Mouse (Mus musculus): ENCODE measurements around the gene Osbpl8.

The Osbpl8 gene

DNA sequence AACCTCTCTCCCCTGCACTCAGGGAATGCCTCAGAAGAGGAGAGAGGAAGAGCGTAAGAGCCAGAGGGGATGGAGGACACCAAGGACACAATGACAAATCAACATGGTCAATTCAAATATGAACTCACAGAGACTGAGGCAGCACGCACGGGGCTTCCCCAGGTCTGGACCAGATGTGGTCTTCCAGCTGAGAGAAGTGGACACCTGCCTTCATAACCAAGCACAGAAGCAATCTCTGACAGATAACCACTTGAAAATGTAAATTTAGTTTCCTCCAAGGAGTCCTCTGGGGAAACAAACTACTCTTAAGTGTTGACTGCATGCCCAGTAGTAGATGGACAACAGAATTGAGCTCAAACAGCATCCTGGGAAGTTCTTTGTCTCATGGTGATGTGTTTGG lies 9.5 kb upstream of the Osbpl8 start:
- no peak for DNase-seq

DNA sequence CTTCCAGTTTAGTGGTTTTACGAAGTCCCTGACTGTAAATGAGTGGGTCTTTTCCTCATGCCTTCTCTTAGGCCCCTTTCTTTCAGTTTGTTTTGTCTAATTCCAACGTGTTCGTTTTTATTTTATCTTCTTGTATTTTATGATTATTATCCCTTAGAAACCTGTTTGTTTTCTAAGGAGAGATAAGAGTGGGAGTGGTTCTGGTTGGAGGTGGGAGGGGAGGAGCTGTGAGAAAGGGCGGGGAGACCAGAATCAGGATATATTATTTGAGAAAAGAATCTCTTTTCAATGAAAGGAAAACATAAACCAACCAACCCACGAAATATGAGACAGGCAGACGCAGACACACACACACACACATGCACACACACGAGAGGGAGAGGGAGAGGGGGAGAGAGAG lies 9.0 kb upstream of the Osbpl8 start:
- no peak for DNase-seq

GRCm38 (mm10) chr10:111156394-111157190 lies 8.0 kb upstream of the Osbpl8 start:
- DNase-seq: peak; percentile 62

DNA sequence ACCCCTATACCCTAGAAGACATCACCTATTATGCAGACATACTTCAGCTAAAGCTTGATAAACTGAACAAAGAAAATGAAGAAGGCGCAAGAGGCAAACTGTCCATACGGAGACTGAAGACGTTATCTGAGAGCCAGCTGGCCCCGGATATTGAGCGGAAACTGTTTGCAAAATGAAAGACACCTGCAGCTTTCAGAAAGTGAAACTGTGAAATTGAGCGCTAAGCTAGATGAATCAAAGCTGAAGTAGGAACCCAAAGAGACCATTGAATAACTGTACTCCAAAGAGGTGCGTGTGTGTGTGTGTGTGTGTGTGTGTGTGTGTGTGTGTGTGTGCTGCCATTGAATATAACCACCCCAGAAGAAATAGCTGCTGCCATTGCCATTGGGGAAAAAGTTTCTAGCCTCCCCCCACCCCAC lies 7.3 kb upstream of the Osbpl8 start:
- DNase-seq: peak; percentile 64

DNA sequence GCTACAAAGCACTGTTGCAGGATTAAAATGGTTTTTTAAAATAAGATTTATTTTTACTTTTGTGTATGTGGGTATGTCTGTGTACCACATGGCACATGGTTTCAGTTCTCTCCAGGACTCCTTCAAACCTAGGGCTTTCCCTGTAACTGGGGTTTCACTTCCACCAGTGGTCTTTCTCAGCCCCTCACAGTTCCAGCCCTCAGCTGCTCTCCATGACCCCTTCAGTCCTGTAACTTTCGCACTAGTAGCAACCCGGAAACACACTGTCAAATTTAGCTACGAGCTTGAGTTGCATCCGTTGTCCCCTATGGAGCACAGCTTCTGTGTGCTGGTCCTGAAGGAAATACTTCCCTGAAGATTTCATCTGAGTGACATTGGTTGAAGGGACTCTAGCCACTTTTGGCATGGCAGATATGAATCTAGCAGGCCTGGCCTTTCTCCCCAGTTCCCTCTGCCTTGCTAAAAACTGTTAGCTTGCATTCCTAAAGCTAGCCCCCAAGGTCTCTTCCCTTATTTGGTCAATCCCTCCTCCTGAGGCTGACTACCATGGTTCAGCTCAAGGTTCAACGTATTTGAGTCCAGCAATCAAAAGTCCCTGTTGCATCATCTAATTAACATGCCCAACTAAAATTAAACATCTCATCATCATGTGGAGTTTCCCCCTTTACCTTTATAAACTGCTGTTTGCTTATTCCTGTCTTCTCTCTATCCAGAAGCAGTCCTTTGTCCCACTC lies 4.6 kb upstream of the Osbpl8 start:
- DNase-seq: no peak

DNA sequence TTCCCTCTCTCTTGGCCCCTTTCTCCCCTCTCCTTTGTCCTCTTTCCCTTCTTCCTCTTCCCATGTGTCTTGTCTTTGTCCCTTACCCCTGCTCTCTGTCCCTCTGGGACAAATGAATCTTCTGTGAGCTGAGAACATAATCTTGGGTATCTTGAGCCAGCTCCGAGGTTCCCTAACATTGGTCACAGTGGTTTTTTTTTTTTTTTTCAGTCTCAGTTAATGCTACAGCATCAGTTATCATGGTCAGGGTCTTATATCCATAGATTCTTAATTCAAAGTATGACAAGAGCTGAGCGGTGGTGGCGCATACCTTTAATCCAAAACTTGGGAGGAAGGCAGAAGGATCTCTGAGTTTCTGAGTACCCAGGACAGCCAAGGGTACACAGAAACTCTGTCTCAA lies 4.0 kb upstream of the Osbpl8 start:
- no peak for DNase-seq

DNA sequence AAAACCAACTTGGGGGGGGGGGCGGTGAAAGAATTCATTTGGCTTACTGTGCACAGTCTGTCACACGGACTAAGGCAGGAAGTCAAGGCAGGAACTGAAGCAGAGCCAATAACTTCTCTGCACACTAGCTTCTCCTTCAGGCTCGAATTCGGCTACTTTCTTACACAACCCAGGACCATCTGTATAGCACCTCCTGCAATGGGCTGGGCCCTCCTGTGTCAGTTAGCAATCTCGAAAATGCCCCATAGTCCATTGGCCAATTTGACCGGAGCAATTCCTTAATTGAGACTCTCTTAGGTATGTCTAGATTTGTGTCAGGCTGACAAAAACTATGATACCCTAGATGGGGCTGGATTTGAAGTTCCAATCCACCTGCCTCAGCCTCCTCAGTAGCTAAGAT lies 3.2 kb upstream of the Osbpl8 start:
- no peak for DNase-seq

DNA sequence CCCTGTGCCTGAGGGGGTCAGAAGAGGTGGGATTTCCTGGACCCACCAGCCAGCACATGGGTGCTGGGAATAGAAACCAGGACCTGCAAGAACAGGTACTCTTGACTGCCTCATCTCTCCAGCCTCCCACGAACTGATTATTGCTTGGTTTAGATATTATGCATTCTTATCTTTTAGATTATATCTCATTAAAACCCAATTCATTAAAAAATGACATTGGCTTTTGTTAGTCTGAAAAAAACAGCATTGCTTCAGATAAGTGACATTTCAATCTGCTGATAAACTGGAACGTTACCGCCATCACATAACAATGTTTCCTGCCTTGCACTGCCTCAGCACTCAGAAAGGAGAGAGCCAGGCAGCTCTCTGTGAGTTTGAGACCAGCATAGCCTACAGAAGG lies 1.5 kb upstream of the Osbpl8 start:
- no peak for DNase-seq

- no peak for DNase-seq
Measured at GRCm38 (mm10) chr10:111163601-111164240, 831 bp upstream of the Osbpl8 start.

- DNase-seq: peak; percentile 95
Measured at GRCm38 (mm10) chr10:111165219-111165981, 848 bp downstream of the Osbpl8 start.

DNA sequence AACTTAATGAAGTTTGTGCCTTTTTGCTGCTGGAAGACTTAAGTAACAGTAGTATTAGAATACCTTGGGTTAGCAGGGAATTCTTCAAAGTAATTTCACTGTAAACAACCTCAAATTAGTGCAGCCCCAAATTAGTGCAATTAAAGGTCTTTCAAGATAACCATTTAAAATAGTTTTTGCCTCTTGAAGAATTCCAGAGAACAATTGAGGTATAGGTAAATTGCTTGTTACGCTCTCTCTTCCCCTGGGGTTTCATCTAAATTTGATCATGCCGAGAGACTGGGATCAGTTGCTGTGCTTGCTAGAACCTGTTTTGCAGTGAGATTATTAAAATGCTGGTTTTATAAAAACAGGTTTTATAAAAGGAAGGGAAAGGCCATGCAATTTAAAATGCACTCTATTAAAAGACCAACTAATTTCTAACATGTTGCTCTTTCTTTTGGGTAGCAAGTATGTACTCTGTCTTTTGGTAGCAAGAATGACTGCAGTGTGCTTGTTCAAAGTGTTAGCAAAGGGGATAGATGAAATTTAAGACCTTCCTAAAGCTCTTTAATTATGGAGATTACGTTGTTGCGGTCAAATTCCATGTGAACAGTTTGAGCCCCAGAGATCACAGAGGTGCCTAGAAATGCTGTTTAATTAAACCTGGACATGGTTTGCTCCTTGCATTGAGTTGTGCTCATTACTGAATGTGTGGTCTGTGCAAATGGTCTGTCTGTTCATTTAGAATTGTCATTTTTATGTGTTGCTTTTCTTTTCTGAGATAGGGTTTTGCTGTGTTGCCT lies 1.7 kb downstream of the Osbpl8 start:
- DNase-seq: no peak

DNA sequence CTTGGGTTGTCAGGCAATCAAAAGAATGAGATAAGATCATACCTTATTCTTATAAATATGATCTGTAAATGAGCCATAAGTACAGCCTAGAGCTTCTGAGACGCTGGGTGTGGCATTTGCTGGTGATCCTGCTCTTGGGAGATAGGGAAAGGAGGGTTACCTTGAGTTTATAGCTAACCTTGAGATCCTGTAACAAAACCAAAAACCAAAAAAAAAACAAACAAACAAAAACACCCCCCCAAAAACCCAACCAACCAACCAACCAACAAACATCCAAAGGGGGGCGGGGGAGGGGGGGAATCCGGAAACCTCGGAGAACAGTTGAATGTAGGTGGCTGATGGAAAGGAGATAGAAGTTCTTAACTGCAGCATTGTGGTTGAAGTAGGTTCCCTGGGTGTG lies 2.9 kb downstream of the Osbpl8 start:
- no peak for DNase-seq

DNA sequence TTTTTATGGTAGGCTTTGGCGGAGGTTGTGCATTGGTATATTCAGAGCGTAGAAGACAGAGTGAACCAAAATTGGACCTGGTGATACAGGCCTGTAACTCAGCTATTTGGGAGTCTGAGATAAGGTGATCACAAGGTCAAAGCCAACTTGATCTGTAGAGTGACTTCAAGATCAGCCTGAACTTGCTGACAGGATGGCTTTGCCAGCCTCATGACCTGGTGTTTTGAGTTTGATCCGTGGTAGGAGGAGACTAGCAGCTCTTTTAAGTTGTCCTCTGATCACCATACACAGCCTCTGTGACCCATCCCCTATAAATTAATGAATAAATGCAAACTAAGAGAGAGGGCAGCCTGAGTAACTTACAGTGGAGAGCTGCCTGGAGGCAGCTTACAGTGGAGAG lies 3.8 kb downstream of the Osbpl8 start:
- no peak for DNase-seq

DNA sequence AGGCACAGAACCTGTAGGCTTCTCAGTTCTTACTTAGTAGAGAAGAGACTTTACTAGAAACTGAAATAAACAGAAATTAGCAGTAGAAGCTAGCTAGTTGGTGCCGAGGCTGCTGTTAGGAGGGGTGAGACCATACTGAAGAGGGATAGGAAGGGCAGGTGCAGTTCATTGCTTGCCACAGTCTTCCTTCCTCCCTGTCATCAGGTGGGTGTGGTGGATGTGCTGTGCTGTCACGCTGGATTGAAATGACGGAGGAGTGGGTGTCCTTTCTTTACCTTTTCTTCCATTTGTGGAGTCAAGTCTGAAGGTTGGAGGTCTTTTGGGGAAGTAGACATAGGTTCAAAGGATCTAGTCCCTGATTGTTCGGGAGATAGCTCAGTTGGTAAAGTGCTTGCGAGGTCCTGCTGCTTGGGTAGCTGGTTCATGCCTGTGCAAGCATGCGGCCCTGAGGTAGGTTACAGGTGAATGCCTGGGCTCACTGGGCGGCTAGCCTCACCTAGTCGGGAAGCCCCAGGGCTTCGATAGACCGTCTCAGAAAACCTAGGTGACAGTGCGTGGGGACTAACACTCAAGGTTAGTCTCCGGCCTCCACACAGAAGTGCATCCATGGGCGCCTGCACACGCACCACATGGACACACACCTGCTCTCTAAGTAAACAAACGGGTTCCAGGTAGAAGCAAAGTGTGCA lies 6.8 kb downstream of the Osbpl8 start:
- DNase-seq: peak; percentile 59

- DNase-seq: no peak
Measured at GRCm38 (mm10) chr10:111173589-111174247, 9.2 kb downstream of the Osbpl8 start.

DNA sequence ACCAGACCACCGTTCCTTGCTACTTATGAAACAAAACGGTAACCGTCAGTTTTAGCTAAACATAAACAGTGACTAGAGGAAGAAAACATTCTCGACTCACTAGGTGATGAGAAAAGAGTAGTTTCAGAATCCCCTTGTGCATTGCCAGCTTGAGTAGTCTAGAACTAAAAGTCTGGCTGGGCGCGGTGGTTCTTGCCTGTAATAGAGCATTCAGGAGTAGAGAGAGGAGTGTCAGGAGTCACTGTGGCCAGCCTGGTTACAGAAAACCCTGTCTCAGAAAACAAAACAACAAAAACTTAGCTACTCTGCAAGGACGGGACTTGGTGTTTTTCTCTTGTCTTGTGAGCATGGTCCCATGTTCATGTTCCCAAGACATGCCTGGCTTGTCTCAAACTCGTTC lies 12.8 kb downstream of the Osbpl8 start:
- DNase-seq: no peak

- peak; percentile 46 for DNase-seq
Measured at GRCm38 (mm10) chr10:111178024-111178423, 13.5 kb downstream of the Osbpl8 start.

DNA sequence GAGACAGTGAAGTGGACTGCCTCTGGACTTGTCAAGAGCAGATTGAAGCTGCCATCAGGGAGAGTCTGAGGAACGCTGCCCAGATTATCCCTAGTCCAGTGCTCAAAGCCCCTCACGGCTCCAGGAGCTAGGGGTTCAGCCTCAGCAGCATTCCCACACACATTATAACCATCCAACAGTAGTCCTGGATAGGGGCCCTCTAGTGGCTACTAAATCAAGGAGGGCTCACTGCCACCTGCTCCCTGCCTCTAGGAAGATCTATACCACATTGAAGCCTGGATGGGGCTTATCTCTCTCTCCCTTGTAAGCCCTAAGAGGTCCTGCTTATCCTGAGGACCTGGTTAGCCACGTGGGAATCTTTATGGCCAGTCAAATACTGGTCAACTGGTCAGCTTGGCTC lies 16.1 kb downstream of the Osbpl8 start:
- no peak for DNase-seq

- no peak for DNase-seq
Measured at GRCm38 (mm10) chr10:111183634-111184270, 19.2 kb downstream of the Osbpl8 start.

GRCm38 (mm10) chr10:111185574-111186269 lies 21.2 kb downstream of the Osbpl8 start:
- no peak for DNase-seq
